Mouse (Mus musculus) T-cell, adult 66 days (primary cell): ENCODE results near the gene Slc6a6. TPM values are rescaled to one million over a fixed set of nuclear protein-coding genes. Genes with fewer than 3 reads are reported as not detected.

Experiments
- total RNA-seq, 2 experiments: library from RNA; stranded (reverse); gene quantifications; 3 replicates in 1 of 2; 4 replicates in 1 of 2; pipeline ENCODE4 v1.2.4; 2023

The Slc6a6 gene
- total RNA-seq, result 100 to 1,000 TPM; 113 to 115 TPM

GRCm38 (mm10) chr6:91683602-91684473 is at the start of gene Slc6a6:
Gene Slc6a6, plus strand, starts transcription at chr6:91684053.

Other genes with a start within 250 kb of the Slc6a6 start
- gene Chchd4, start 210.5 kb upstream of the Slc6a6 start, total RNA-seq, result 1 to 10 TPM; 7.1 to 7.6 TPM
- gene Tmem43, start 210.3 kb upstream of the Slc6a6 start, total RNA-seq, result 10 to 100 TPM; 45.5 to 51.3 TPM
- 10 to 100 TPM; 25.7 to 27.6 TPM for gene Xpc, start 168.2 kb upstream of the Slc6a6 start, total RNA-seq
- 10 to 100 TPM; 72.4 to 80.1 TPM for gene Lsm3, start 168.1 kb upstream of the Slc6a6 start, total RNA-seq
- not detected for gene Grip2, start 143.2 kb downstream of the Slc6a6 start, total RNA-seq
- gene Ccdc174, start 194.0 kb downstream of the Slc6a6 start, total RNA-seq, result 10 to 100 TPM; 50.2 to 57.8 TPM
- gene 4930590J08Rik, start 218.8 kb downstream of the Slc6a6 start, total RNA-seq, result 1 to 10 TPM; 7.1 to 8.3 TPM